Mouse (Mus musculus): ENCODE measurements around the gene Csnk1g2.
"Not testable (repeated sequence)": the region's sequence is repeated elsewhere in the genome, so short reads cannot be mapped to it uniquely, and the experiment has no call there.

Csnk1g2 gene

DNA sequence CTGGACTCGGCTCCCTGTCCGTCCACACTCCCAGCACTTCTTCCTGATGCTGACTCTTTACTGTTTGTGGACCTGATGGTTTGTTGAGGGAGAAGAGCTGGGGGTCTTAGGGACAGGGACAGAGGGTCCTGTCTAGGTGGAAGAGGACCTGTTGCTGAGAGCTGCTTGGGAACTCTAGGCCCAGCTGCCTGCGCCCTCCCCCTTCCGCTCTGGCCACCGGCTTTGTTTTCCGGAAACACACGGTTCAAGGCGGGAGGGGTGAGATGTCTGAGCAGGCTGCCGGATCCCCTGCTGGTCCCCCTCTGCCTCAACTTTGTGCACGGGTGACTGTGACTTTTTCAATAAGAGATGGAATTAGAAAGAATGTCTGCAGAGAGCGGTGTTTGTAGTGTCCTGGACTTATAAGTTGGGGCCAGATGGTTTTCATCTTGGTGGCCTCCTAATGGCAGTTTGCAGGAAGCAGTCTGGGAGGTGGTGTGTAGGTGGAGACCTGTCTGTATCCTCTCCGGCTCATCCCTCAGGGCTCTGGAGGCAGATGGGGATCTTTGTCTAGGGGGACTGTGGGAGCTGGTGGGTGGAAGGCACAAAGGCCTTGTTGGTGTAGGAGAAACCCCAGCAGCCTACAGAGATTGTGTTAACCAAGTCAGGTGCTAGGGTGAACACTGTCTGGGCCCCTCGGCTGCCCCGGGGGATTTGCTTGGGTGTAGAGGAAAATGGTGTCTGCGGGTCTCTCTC, 986 bp downstream of the Csnk1g2 start:
- no peak for DNase-seq (ENCODE audit: low read depth, low spot score)

DNA sequence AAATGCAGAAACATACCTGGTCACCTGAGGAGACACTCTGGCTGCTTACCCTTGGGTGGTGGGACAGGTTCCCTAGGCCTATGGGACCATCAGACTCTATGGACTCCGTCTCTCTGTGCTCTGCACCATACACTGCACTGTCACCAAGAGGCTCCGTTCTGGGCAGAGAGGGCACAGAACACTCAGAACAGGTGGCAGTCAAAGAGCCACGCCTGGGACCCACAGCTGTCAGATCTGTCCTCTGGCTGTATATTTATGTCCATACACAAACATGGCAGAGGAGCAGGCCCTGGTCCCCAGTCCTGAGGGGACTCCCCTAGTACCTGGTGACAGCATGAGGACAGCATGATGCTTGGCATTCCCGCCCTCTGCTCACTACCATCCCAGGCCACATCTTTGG, 3.1 kb downstream of the Csnk1g2 start:
- DNase-seq (ENCODE audit: low read depth, low spot score): no peak

DNA sequence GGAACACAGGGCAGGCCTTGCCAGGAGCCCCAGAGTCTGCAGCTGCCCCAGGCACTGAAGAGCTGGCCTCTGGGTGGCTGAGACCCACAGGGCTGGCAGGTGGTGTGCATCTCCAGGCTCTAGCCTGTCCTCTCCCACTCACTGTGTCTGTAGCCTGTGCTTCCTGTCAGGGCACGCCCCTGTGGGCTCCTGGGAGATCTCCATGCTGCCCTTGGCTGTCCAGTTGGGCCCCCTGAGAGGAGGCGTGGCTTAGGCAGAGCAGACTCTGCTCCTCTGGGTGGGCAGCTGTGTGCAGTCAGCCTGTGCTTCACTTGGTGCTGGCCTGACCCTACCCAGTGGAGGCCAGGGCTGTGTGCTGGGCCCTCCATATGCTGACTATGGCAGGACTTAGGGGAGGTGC, 5.0 kb downstream of the Csnk1g2 start:
- DNase-seq (ENCODE audit: low read depth, low spot score): no peak

DNA sequence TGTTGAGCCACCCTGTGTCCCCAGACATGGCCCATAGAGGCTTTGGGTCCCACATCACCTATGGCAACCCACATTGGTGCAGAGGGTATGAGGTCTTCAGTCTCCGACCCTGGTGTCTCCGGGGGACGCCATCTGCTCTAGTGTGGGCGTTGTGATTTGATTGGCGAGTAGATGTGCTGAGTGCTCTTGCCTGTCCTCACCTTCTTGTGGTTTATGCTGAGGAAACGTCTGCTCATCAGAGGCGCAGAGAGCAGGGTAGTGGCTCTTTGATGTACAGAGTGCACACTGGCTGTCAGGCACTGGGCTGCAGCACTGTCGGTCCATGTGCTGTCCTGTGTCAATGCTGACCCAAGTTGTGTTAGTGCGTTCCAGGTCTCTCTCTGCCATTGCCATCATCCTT, 6.3 kb downstream of the Csnk1g2 start:
- DNase-seq (ENCODE audit: low read depth, low spot score): no peak

DNA sequence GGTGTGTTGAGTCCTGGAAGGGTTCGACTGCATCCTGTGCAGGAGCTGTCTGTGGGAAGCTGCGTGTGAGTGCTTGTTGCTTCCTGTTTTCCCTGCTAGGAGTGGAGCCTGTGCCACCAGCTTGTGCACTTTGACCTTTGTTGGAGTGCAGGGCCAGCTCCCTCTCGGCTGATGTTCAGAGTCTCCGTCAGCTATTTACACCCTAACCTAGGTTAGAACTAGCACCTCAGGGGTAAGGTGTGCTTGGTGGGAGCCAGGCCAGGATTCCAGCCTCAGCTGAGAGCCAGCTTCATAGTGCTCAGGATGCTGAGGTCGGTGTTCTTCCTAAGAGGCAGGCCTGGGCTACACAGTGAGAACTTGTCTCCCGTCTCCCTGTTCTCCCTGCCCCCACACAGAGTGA, 12.7 kb downstream of the Csnk1g2 start:
- DNase-seq (ENCODE audit: low read depth, low spot score): no peak

DNA sequence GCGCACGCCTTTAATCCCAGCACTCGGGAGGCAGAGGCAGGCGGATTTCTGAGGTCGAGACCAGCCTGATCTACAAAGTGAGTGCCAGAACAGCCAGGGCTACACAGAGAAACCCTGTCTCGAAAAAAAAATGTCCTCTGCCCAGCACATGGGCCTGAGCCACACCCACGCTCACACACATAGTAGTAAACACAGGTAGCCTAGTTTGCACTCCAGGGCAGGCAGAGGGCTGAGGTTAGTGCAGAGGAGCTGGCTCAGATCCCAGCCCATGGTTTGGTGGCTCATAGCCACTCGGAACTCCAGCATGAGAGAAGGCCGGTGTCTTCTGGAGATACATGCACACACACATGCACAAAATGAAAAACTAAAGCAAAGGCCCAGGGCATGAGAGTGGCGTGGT, 24.3 kb downstream of the Csnk1g2 start:
- DNase-seq (ENCODE audit: low read depth, low spot score): no peak

DNA sequence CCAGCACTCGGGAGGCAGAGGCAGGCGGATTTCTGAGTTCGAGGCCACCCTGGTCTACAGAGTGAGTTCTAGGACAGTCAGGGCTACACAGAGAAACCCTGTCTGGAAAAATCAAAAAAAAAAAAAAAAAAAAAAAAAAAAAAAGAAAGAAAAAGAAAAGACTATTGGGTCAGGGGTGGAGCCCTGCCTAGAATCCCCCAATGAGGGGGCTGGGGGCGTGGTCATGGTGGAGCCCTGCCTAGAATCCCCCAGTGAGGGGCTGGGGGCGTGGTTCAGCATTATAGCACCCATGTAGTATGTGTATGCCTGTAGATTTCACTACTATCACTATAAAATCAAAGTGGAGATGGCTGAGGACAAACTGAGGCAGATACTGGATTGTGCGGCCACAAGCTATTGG, 27.3 kb downstream of the Csnk1g2 start:
- not testable (repeated sequence) for DNase-seq (ENCODE audit: low read depth, low spot score)

DNA sequence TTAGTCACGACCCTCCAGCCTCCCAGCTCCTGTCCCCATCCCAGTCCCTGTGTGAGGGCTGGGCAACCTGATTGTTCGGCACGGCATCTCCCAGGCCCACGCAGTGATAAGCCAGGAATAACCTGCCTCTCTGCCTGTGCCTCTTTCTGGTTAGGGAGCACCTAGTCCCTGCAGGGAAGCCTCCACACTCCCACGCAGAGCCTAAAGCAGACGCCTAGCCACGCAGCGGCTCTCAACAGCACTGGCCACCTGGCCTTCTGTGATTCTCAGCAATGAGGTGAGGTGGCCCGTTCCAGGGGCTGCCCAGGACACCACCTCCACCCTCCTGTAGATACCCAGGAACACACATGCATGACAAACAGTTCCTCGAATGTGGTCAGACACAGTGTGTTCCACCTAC, 27.8 kb downstream of the Csnk1g2 start:
- DNase-seq (ENCODE audit: low read depth, low spot score): no peak

DNA sequence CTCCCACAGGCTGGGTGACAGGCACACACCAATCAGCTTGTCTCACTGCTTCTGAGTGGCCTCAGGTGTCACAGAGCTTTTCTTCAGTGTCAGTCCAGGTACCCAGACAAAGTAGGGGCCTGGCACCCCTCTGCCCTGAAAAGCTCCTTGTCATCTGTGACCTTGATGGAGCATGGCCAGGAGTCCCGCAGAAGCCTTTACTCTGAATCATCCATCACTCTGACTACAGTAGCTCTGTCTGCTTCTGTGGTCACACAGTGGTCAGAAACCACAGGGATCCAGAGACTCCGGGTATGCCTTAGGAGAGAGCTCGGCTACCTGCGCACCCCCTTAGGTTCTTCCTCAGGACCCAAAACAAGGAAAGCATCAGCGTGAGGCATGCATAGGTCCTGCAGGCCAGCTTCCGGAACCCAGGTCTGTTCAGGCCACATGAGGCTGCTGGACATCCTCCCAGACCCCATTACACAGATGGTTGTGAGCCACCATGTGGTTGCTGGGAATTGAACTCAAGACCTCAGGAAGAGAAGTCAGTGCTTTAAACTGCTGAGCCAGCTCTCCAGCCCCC, 30.6 kb downstream of the Csnk1g2 start:
- no peak for DNase-seq (ENCODE audit: low read depth, low spot score)

DNA sequence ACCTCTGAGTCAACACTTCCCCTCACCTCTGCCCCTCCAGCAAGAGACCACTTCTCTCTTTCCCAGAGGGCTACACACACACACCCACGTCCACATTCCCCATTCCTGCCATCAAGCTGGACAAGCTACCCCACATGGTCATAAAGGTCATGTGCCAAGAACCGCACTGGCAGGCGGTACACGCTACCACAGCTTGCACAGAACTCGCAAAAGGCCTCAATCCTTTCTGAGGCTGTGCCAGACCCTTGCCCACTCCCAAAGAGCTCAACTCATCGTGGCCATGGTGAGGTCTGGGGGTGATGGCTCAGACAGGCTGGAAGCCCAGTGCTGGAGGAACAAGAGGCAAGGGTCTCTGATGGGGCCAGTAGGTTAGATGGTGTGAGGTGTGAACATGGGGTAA, 32.2 kb downstream of the Csnk1g2 start:
- DNase-seq (ENCODE audit: low read depth, low spot score): no peak

DNA sequence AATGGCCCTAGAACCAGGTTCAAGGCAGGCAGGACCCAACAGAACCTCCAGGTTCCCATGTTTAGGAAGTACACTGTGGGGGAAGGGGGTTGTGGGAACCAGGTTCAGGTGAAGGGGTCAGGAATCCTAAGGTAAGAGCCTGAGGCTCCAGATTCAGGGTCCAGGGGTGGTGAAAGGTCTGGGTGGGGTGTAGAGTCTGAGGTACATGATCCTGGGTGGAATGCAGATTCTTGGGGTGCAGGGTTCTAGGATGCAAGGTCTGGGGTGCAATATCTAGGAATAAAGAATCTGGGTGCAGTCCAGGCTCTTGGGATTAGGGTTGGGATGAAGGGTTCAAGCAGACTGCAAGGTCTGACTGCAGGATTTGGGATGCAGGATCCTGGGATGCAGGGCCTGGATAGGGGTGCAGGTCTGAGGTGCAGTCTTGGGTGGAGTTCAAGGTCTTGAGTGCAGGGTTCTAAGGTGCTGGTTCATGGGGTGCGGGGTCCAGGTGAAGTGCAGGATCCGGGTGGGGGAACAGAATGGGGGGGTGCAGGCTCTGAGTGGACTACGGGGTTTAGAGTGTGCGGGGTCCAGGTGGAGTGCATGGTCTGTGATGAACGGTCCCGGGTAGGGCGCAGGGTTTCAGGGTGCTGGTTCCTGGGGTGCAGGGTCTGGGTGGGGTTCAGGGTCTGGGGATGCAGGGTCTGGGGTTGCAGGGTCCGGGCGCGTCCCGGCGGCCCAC, 32.9 kb downstream of the Csnk1g2 start:
- DNase-seq (ENCODE audit: low read depth, low spot score): no peak

DNA sequence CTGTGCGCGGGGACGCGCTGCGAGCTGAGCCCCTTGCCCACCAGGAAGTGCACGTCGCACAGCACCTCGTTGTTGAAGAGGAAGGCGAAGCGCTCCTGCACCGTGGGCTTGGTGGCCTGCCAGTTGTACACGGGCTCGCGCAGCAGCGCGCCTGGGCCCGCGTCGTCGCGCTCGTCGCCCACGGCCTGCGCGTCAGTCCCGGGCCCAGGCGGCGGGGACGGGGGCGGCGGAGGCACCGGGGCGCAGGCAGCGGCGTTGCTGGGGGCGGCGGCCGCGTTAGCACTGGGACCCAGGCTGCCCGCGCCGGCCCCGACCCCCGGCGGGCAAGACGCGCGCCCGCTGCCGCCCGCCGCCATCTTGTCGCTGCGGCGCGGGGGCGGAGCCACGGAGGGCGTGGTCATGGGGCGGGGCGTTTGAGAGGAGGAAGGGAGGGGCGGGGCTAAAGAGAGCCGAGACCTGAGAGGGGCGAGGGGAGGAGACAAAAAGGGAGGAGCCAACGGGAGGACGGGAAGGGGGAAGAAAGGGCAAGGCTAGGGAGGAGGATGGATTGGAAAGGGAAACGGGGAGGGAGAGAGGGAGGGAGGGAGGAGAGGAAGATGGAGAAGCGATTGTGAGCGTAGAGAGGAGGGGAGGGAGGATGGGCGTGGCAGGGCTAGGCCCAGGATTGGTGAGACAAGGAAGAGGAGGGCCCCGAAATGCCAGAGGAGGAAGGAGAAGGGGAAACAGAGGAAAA, 33.7 kb downstream of the Csnk1g2 start:
- peak; percentile 94 for DNase-seq (ENCODE audit: low read depth, low spot score)

DNA sequence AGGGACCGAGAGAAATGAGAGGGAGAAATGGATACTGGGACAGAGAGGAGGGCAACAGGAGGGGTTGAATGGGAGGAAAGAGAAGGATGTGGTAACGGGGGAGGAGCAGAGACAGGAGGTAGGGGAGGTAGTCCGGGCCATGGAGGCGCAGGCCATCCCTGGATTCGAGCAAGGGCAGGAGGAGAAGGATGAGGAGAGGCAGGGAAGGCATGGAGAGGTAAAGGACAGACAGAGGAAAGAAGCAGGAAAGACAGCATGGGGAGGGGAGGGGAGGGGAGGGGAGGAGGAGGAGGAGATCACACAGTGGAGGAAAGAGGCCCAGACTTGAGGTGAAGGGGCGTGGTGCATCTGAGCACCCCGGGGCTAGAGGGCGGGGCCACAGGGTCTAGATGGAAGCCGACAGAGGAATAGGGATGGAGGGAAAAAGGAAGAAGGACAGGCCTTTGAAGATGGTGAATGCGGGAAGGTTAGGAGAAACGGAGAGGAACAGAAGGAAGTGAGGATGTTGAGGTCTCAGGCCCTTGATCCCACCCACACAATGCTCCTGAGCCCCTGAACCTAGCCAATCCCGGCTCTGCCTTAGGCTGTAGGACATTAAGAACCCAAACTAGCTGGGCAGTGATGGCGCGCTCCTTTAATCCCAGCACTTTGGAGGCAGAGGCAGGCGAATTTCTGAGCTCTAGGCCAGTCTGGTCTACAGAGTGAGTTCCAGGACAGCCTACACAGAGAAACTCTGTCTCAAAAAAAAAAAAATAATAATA, 34.4 kb downstream of the Csnk1g2 start, which contains the start of gene Btbd2:
Gene Btbd2, minus strand, starts transcription at position 209 of the 761 bp plus-strand sequence.
- DNase-seq (ENCODE audit: low read depth, low spot score): no peak

DNA sequence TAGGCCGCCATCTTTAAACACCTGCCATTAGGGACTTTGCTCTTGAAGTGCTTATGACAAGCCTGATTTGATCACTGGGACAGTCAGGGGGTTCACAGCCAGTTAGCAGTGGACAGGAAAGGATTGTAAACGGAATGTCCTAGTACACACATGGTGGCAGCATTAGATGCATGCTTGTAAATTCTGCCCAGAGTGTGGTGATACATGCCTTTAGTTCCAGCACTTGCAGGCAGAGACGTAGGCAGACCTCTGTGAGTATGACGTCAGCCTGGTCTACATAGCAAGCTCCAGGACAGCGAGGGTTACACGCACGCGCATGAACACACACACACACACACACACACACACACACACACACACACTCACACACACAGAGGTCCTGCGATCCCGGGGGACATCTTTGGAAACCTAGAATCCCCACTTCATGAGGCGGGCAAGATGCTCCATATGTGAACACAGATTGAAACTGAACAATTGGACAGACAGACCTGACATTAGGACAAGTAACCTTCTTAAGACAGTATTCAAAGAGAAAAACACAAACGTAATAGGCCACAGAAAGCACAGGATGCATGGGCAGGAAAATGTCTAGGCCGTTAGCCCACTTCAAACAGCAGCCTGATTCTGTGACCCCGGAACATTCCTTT, 35.7 kb downstream of the Csnk1g2 start:
- DNase-seq (ENCODE audit: low read depth, low spot score): no peak

DNA sequence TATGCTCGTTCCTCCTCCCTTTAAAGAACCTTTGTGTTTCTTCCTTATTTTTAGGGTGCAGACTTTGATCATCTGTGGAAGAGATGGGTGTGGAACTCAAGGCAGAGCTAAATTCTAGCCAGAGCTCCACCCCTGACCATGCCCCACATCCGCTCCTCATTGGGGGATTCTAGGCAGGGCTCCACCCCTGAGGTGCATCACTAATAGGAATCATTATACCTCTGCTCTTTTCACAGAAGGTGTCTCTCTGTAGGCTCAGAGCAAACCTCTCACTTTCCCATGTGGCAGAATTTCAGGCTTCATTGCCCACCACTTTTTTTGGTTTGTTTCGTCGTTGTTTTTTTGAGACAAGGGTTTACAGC, 36.2 kb downstream of the Csnk1g2 start:
- no peak for DNase-seq (ENCODE audit: low read depth, low spot score)

DNA sequence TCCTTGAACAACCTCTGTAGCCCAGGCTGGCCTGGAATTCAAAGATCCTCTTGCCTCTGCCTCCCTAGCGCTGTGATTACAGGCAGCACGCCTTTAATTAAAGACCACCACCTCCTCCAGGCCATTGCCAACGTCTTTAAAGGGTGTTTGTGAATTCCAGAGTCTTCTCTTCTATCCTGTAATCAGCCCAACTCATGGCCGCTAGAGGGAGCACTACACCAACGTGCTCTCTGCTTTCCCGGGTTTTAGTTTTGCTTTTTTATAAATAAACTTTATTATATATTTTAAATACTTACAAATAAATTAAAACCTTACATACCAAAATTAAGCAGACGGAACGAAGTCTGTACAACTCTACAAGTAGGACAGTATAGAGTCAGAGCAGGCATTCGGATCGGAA, 36.6 kb downstream of the Csnk1g2 start:
- DNase-seq (ENCODE audit: low read depth, low spot score): peak; percentile 67

DNA sequence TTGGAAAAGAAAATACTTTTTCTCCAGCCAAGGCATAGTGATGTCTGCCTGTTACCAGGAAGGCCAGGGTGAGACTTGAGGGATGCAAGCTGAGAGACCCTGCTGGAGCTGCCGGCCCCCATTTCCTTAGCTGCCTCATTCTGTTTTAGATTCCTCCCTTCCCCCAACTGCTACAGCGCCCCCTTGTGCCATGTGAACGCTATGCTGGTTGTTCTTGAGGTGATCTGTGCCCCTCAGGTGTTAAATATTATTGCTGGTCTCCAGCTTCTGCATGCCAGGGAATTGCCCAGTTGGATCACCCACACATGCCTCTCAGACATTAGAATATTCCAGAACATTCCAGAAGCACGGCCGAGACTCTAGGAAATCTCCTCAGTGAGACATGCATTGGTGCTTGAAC, 38.5 kb downstream of the Csnk1g2 start:
- DNase-seq (ENCODE audit: low read depth, low spot score): no peak

DNA sequence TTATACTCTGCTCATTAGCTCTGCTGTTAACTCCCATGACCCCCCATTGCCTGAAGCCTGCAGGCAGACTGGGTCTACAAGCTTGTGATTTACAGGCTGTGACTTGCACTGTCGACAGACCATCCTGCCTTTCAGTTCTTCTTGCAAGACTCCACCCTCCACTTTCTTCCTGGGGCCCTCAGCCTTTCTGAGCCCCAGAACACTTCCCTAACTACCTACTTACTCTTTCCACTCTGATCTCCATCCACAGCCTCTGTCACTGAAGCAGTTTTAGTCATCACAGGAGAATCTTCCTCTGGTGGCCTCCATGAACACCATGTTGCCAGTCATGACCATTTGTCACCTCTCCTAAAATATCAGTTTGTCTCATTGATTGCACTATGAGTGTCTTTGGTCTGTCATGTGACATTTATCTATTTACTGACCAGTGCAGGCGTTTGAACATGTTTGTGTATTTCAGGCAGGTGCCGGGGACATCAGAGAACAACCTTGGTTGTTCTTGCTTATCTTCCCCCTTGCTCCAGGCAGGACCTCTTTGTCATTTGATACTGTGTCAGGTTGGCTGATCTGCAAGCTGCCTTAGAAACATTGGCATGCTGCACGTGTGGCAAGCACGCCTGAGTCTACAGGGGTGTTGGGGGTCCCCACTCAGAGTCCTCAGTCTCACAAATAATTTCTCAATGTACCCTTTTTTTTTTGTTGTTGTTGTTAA, 41.0 kb downstream of the Csnk1g2 start:
- DNase-seq (ENCODE audit: low read depth, low spot score): no peak

DNA sequence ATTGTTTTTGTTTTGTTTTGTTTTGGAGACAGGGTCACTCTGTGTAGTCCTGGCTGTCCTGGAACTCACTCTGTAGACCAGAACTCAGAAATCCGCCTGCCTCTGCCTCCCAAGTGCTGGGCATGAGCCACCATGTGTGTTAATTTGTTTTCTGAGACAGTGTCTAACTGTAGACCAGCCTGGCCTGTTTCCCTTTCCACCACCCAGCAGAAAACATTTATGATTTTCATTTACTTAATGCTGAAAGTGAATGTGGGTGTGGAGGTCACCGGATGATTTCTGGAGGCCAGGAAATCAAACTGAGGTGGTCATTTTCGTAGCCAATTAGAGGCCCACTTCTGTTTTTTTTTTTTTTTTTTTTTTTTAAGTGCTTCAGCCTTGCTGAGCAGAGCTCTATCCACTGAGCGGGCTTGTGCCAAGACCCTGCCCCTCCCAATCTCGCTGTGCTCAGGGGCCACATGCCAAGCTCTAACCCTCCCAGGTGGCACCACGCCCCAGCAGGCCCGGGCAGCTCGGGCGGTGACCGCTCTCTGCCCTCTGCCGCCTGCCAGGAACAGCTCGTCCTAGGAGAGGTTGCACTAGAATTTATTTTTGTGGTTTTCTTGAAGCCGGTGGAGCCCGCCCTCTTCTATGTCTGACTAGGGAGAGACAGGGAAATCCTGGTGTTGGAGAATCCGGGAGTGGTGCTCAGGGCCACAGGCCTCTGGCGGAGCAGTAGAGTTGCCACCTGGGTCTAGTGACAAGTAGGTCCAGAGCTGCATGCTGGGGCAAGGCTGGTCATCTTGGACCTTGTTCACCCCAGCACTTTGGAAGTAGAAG, 41.8 kb downstream of the Csnk1g2 start:
- no peak for DNase-seq (ENCODE audit: low read depth, low spot score)

DNA sequence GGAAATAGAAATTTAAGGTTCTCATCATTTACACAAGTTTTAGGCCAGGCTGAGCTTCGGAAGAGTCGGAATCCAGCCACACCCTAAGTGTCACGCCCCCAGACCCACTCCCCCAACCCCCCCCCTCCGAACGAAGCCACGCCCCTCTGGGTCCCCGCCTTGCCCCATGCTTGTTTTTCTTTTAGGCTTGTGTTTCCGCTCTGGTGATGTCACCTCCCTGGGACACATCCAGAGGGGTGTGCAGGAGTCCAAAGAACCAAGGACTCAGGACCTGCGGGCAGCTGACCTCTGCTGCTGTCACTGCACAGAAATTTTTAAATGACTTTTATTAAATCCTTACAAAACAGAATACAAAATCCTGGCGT, 42.4 kb downstream of the Csnk1g2 start:
- no peak for DNase-seq (ENCODE audit: low read depth, low spot score)
